Mouse (Mus musculus) limb, embryonic 14.5 days (tissue): Measurements from ENCODE around the gene Fau. TPM values are rescaled to one million over a fixed set of nuclear protein-coding genes. Genes with fewer than 3 reads are reported as not detected.

Source experiments
- ATAC-seq: fragments of 200-750 bp; cut with Nextera tagmentation; 2 replicates; pipeline ENCODE4 v1.8.0; 2017; ENCODE audit warnings: low read depth, moderate number of reproducible peaks, moderate TSS enrichment; ENCODE audit not compliant: low FRiP score
- DNase-seq: peaks from one replicate; pipeline ENCODE4 v3.0.0-alpha.2; 2015; ENCODE audit warnings: low spot score
- H3K27ac ChIP-seq: fragments of 300-500 bp; sonication (generic); replicated peaks from 2 replicates; pipeline ENCODE4 v1.5.1; 2014; ENCODE audit warnings: low read depth, mild to moderate bottlenecking, low read length, moderate library complexity, mixed read lengths
- H3K27me3 ChIP-seq: fragments of 300-500 bp; sonication (generic); 2 replicates; pipeline ENCODE4 v1.6.1; 2014; ENCODE audit warnings: low read length, mixed read lengths; ENCODE audit not compliant: control insufficient read depth, insufficient read depth
- H3K36me3 ChIP-seq: fragments of 300-500 bp; sonication (generic); 2 replicates; pipeline ENCODE4 v1.6.1; 2014; ENCODE audit warnings: mild to moderate bottlenecking, low read length, moderate library complexity, mixed read lengths; ENCODE audit not compliant: control insufficient read depth, insufficient read depth
- H3K4me1 ChIP-seq: fragments of 300-500 bp; sonication (generic); 2 replicates; pipeline ENCODE4 v1.6.1; 2014; ENCODE audit warnings: antibody characterized with exemption, low read length, mixed read lengths; ENCODE audit not compliant: control insufficient read depth, insufficient read depth
- H3K4me2 ChIP-seq: fragments of 300-500 bp; sonication (generic); replicated peaks from 2 replicates; pipeline ENCODE4 v1.6.1; 2014; ENCODE audit warnings: low read depth, mild to moderate bottlenecking, low read length, moderate library complexity; ENCODE audit not compliant: severe bottlenecking
- H3K4me3 ChIP-seq: fragments of 300-500 bp; sonication (generic); replicated peaks from 2 replicates; pipeline ENCODE4 v1.5.1; 2014; ENCODE audit warnings: low read length
- H3K9ac ChIP-seq: fragments of 300-500 bp; sonication (generic); 2 replicates; pipeline ENCODE4 v1.6.1; 2014; ENCODE audit warnings: mild to moderate bottlenecking, low read depth, low read length, moderate library complexity; ENCODE audit not compliant: severe bottlenecking
- H3K9me3 ChIP-seq: fragments of 300-500 bp; sonication (generic); 2 replicates; pipeline ENCODE4 v1.6.1; 2016; ENCODE audit warnings: low read length; ENCODE audit not compliant: control insufficient read depth
- POLR2A ChIP-seq: fragments of 200-500 bp; IDR thresholded peaks from 2 replicates; pipeline ENCODE4 v1.8.0; 2012; ENCODE audit warnings: inconsistent platforms, mild to moderate bottlenecking, moderate library complexity, borderline replicate concordance; ENCODE audit not compliant: insufficient read depth, insufficient read length; ENCODE audit errors: extremely low read depth
- WGBS: fragments of 180-500 bp; shearing (Covaris S2); extraction: QIAGEN DNeasy Blood & Tissue Kit; methylation state at CpG from one replicate; pipeline ENCODE4 v1.1.7; 2014; 5-methylcytosine and 5-hydroxymethylcytosine counted together
- polyA plus RNA-seq, 2 experiments: library from polyadenylated mRNA; depleted of rRNA in 1 of 2; stranded (reverse) in 1 of 2; unstranded in 1 of 2; fragments of >200 nt; fragmentation: Nextera tagmentation in 1 of 2; extraction: Ambion mirVana in 1 of 2; gene quantifications; 2 replicates each; pipeline versions ENCODE4 v1.2.1 to v1.2.3; 2012 to 2014

The Fau gene
- polyA plus RNA-seq, 2 experiments = 968 to 1,838 TPM

DNA sequence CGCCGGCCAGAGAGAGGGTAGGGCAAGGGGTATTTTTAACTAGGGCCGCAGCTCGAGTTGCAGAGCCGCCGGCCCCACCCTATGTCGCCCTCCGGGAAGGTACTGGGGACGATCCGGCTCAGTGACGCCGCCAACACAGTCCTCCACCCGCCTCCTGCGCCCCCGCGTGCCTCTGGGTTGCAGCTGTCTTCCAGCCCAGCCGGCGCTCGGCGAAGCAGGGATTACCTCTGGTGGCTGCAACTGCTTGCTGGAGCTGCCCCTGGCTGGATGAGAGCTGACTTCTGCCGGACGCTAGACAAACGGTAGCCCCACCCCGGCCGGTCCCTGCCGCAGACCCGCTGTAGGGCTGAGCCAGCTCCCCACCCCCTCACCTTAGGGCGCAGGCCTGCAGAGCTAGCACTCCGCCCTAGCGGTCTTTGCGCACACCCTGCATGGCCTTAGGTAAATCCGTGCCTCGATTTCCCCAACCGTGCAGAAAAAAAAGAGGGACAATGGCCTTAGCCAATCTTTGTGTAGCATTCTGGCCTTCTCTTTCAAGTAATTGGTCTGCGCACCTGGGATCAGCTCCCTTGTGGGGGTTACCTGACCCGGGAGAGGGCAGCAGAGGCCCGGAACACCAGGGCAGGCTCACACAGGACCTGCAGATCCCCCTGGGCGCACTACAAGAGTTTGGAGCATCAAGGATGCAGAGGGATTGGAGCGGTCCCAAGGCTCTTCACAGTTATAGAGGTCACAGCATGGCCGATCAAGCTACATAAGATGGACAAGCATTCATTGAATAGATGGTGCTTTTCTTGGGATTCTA is 41.9 kb upstream of the Fau start, which contains the start of gene Capn1:
TSS of gene Capn1 (minus strand) at position 387 of the 805 bp plus-strand sequence.
- H3K27ac ChIP-seq = 0 out of 2 replicates have a peak within 1 kb of the TSS, but pooled peaks have one; percentile 13
- peak; percentile 84 for ATAC-seq
- H3K4me1 ChIP-seq = peaks cover 8% of the 10 kb centered on the region; the same call in 1 of the 2 replicates
- 4% methylated on average over 33 of the region's 40 CpGs for WGBS
- peak within 1 kb of the TSS; percentile 87 for H3K4me2 ChIP-seq
- no peaks in the 10 kb centered on the region for H3K27me3 ChIP-seq
- H3K9me3 ChIP-seq = no peaks in the 10 kb centered on the region
- peak within 1 kb of the TSS; percentile 59 for H3K4me3 ChIP-seq
- H3K36me3 ChIP-seq = no peaks in the 10 kb centered on the region
- peak within 1 kb of the TSS; percentile 68 for H3K9ac ChIP-seq
- no peak for TF ChIP-seq POLR2A
- peak; percentile 74 for DNase-seq

DNA sequence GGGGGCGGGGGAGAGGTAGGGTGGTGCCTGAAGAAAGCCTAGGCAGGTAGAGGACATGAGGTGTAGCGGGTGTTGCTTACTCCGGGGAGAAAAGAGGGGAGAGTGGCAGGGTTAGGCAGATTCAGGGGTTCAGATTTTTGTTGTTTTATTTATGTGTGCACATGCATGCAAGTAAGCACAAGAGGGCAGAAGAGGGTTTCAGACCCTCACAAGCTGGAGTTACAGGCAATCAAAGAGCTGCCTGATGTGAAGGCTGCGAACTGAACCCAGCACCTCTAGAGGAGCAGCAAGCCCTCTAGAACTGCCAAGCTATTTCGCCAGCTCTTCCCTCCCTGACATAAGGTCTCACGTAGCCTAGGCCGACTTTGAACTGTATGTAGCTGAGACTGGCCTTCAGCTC is 41.1 kb upstream of the Fau start:
- TF ChIP-seq POLR2A = no peak
- ATAC-seq (no peak), DNase-seq (peak; percentile 21)
- no peaks in the 10 kb centered on the region for H3K9me3 ChIP-seq
- H3K4me1 ChIP-seq = peaks cover 8% of the 10 kb centered on the region; the same call in 1 of the 2 replicates
- H3K4me2 ChIP-seq = 0 out of 2 replicates have a peak overlapping the region, but pooled peaks have one; percentile 87
- H3K36me3 ChIP-seq = no peaks in the 10 kb centered on the region
- H3K9ac ChIP-seq = no peak overlapping the region
- H3K4me3 ChIP-seq = no peak overlapping the region
- WGBS = 50% methylated on average over 7 of the region's 7 CpGs
- no peak overlapping the region for H3K27ac ChIP-seq
- H3K27me3 ChIP-seq = no peaks in the 10 kb centered on the region

DNA sequence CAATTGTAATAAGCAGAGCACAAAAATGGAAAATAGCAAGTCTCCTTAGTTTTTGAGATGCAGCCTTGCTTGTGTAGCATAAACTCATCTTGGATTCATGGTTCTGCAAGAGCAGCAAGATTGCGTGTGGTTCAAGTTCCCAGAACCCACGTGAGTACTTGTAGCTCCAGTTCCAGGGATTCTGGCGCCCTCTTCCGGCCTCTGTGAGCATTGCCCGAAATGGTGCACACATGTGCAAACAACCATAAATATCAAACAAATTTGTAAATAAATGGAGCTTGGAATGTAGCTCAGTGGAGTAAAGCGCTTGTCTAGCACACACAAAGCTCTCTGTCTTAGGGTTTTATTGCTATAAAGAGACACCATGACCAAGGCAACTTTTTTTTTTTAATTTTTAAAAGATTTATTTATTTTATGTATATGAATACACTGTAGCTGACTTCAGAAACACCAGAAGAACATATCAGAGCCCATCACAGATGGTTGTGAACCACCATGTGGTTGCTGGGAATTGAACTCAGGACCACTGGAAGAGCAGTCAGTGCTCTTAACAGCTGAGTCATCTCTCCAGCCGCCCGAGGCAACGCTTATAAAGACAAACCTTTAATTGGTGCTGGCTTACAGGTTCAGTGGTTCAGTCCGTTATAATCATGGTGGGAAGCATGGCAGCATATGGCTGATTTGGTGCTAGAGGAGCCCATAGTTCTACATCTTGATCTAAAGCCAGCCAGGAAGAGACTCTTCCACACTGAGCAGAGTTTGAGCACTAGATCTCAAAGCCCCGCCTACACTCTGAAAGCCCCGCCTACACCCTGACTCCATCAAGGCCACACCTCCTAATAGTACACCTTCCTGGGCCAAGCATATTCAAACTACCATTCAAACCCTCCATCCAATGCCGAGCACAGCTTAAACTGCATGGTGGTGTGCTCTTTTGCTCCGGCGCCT is 39.2 kb upstream of the Fau start:
- ATAC-seq = no peak
- H3K4me3 ChIP-seq = no peak overlapping the region

DNA sequence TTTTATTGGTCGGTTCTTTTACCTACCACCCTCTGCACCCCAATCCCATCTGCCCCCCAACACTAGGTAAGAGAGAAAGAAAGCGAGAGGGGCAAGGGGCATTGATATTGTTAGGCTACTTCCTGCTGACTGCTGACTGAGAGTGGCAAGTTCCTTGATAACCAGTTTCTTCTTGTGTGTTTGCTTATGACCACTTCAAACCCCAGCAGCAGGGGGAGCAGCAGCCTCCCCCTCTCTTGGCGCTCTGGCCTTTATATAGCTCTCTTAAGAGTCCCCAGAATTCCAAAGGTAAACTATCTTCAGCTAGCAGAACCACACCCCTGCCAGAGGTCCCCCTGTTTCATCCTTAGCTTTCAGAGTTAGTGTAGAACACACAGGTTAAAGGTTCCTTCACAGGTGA is 37.4 kb upstream of the Fau start:
- DNase-seq (no peak), ATAC-seq (no peak)
- no peaks in the 10 kb centered on the region for H3K36me3 ChIP-seq
- no peak overlapping the region for H3K27ac ChIP-seq
- no peak for TF ChIP-seq POLR2A
- H3K27me3 ChIP-seq = no peaks in the 10 kb centered on the region
- H3K4me1 ChIP-seq = peaks cover 5% of the 10 kb centered on the region; the same call in 1 of the 2 replicates
- WGBS = 49% methylated on average over 3 of the region's 3 CpGs
- H3K9ac ChIP-seq = no peak overlapping the region
- H3K4me2 ChIP-seq = no peak overlapping the region
- no peak overlapping the region for H3K4me3 ChIP-seq
- H3K9me3 ChIP-seq = no peaks in the 10 kb centered on the region

More for the DNA sequence above, 39.2 kb upstream of the Fau start:
- Histone ChIP-seq H3K9ac (no peak overlapping the region), H3K4me1 (peaks cover 8% of the 10 kb centered on the region; the same call in 1 of the 2 replicates), H3K9me3 (no peaks in the 10 kb centered on the region), H3K27me3 (no peaks in the 10 kb centered on the region), H3K4me2 (no peak overlapping the region), H3K27ac (no peak overlapping the region), H3K36me3 (no peaks in the 10 kb centered on the region)
- peak; percentile 77 for DNase-seq
- WGBS = 29% methylated on average over 15 of the region's 15 CpGs
- TF ChIP-seq POLR2A = no peak

DNA sequence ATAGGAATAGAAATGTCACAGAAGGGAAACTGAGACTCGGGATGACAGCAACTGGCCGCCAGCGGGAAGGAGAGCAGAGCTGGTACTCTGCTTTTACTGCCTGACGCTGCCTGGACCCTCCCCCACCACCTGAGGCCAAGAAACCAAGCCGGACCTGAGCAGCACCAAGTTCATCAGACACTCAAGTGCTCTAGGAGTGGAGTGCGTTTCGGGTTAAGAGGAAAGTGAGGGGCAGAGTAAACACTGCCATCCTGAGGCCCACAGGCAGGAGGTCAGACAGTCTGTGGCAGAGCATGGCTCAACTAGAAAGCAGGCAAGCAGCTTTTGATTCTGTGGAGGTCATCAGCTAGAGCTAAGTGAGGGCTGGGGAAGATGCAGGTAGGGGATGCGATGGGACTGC is 34.6 kb upstream of the Fau start:
- DNase-seq = no peak
- no peak for ATAC-seq
- H3K4me3 ChIP-seq = no peak overlapping the region

More for the DNA sequence above, 34.6 kb upstream of the Fau start:
- WGBS = 52% methylated on average over 8 of the region's 8 CpGs
- no peak for TF ChIP-seq POLR2A
- H3K27me3 ChIP-seq = no peaks in the 10 kb centered on the region
- no peak overlapping the region for H3K9ac ChIP-seq
- no peaks in the 10 kb centered on the region for H3K4me1 ChIP-seq
- no peak overlapping the region for H3K27ac ChIP-seq
- no peaks in the 10 kb centered on the region for H3K9me3 ChIP-seq
- no peak overlapping the region for H3K4me2 ChIP-seq
- no peaks in the 10 kb centered on the region for H3K36me3 ChIP-seq
